Mouse (Mus musculus) lung, adult 2 months (tissue): ENCODE results near the gene Kcnh2. TPM values are rescaled to one million over a fixed set of nuclear protein-coding genes. Genes with fewer than 3 reads are reported as not detected.
A peak's percentile ranks its signal among the peaks of the same experiment; 100 is the strongest.

Source experiments
- DNase-seq: peaks from one replicate; pipeline ENCODE4 v3.0.0; 2022
- H3K4me1 ChIP-seq: fragments of 200-500 bp; 2 replicates; pipeline ENCODE4 v1.6.1; 2011; ENCODE audit warnings: low read length; ENCODE audit not compliant: control insufficient read depth, insufficient read depth
- H3K4me3 ChIP-seq: fragments of 200-500 bp; replicated peaks from 2 replicates; pipeline ENCODE3; 2011; ENCODE audit warnings: low read depth, mild to moderate bottlenecking, control low read depth, low read length; ENCODE audit errors: extremely low read depth
- CTCF ChIP-seq: fragments of 200-500 bp; IDR thresholded peaks from 2 replicates; pipeline ENCODE4 v1.5.1; 2011; ENCODE audit warnings: mild to moderate bottlenecking, low read length, control low read depth; ENCODE audit not compliant: insufficient read depth
- POLR2A ChIP-seq: fragments of 200-500 bp; IDR thresholded peaks from 2 replicates; pipeline ENCODE4 v1.6.1; 2011; ENCODE audit warnings: low read depth, mild to moderate bottlenecking, control low read depth, low read length, borderline replicate concordance; ENCODE audit errors: extremely low read depth
- WGBS: fragments of 180-500 bp; shearing (Covaris S2); methylation state at CpG from one replicate; pipeline ENCODE4 v1.1.7; 2018; 5-methylcytosine and 5-hydroxymethylcytosine counted together
- polyA plus RNA-seq: library from polyadenylated mRNA; depleted of rRNA; stranded (reverse); fragments of >200 nt; gene quantifications from 2 replicates; pipeline ENCODE4 v1.2.3, GENCODE M21; 2012

Kcnh2 gene
- polyA plus RNA-seq, 1 experiment = 29.5 TPM

DNA sequence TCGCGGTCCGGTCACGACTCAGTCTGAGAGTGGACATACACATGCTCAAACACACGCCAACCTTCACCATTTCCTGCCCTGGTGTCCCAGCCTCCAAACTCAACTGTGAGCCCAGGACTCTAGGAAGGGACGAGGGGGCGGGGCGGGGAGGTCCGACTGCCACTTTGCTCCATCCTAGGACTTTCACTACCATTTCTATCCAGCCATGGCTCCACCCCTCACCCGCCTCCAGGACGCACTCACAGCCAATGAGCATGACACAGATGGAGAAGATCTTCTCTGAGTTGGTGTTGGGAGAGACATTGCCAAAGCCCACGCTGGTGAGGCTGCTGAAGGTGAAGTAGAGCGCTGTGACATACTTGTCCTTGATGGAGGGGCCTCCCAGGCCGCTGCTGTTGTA is 26.2 kb downstream of the Kcnh2 start:
- TF ChIP-seq CTCF = no peak
- TF ChIP-seq POLR2A = no peak
- 56% methylated on average over 14 of the region's 14 CpGs for WGBS
- Histone ChIP-seq H3K4me3 (no peak overlapping the region), H3K4me1 (peaks cover 10% of the 10 kb centered on the region)
- no peak for DNase-seq

DNA sequence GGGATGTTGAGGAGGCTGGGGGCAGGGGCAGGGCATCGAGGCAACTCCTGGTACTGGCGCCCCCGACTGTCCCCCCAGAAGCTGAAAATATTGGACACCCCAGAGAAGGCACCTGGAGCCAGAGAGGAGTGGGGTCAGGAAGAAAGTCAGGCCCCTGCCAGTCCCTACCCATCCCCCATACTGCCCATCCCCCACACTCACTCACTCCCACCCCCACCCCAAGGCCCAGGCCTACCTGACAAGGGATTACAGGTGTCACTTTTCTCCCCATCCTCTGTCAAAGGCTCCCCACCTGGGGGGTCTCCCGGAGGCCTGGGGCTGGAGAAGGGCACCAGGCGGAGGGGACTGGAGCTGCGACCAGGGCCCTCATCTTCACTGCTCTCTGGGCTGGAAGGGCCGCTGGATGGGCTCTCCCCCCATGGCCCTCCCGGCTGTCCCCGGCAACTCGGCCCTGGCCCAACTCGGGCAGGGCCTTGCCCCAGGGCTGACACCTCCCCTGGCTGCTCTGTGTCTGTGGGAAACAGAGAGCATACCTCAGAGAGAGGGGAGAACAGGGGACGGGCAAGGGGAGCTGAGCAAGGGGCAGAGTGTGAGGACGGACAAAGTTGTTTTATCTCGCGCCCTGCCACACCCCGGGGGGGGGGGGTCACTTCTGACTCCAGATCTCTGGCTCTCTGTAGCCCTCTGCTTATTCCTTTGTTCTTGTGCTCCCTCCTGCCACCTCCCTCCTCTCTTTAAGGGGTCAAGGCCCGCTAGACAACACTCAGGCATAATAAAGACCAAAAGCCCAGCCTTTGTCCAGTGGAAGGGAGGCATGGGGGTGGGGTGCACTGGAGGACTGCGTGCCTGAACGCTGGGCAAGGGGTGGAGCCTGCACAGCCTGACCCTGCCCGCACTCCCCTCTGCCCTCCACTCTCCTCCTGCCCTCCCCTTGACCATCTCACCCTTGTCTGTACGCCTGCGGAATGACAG is 29.4 kb downstream of the Kcnh2 start:
- H3K4me1 ChIP-seq = no peaks in the 10 kb centered on the region
- TF ChIP-seq POLR2A (no peak), CTCF (no peak)
- no peak overlapping the region for H3K4me3 ChIP-seq
- no peak for DNase-seq
- 33% methylated on average over 22 of the region's 22 CpGs for WGBS

DNA sequence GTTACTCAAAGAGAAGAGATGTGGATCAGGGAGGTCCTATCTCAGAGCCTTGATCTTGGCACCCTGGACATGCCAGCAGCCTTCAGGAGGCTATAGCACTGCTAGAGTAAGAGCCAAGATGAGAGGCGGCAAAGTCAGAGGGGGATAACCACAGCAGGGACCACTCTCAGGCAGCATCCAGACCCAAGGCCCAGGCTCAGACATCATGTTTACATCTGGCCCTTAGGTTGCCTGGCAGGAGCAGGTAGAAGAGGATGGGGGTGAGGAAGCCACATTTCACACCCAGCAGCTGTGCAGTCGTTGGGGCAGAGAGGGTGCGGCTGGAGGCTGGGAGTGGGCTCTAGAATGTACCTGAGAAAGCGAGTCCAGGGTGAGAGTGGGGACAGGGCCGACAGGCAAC is 30.5 kb downstream of the Kcnh2 start:
- no peak overlapping the region for H3K4me3 ChIP-seq
- DNase-seq = no peak
- 61% methylated on average over 5 of the region's 5 CpGs for WGBS
- TF ChIP-seq POLR2A (no peak), CTCF (no peak)
- no peaks in the 10 kb centered on the region for H3K4me1 ChIP-seq

DNA sequence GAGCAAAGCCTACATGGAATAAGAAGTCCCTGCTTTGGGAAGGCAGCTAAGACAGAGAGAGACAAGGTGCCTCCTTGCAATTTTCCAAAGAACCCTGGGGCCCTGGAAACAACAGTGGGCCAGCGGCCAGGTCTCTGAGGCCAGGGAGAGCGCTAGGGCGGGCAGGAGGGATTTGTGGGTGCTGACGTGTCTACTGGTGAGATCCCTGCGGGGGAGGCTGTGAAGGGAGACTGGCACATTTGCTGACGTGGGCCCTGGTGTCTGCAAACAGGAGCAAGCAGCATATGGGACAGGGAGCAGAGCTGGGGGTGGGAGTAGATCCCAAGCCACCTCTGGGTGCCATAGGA is 31.0 kb downstream of the Kcnh2 start:
- WGBS = 31% methylated on average over 6 of the region's 6 CpGs
- Histone ChIP-seq H3K4me1 (no peaks in the 10 kb centered on the region), H3K4me3 (peak overlapping the region; percentile 27)
- peak; percentile 25 for DNase-seq
- TF ChIP-seq POLR2A = no peak
- TF ChIP-seq CTCF = no peak

DNA sequence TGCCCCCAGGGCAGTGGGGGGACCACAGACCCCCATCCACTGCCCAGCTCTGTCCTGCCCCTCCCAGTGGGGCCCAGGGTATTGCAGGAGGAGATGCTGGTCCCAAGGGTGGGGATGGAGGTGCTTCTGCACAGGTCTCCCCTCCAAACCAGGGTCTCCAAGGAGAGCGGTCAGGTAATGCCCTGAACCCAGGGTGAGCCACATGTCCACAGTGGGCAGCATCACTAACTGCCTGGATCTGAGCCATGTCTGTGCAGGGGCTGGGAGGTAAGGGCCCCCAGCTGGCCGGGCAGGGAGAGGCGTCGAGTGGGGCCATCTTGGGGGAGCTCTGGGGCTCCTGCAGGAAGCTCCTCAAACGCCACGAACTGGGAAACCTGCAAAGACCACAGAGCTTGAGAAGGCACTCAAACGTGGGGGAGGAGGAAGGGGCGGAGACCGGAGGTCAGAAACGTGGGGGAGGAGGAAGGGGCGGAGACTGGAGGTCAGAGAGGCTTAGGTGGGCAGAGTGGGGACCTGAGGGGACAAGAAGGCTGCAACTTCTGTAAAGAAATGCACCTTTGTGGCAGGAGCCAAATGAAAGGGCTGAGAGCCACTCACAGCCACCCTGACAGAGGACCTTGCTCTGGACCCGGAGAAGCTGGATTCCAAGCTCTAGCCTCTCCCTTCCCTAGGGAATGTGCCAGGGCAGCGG is 31.5 kb downstream of the Kcnh2 start:
- 18% methylated on average over 13 of the region's 13 CpGs for WGBS
- DNase-seq = no peak
- Histone ChIP-seq H3K4me1 (no peaks in the 10 kb centered on the region), H3K4me3 (peak overlapping the region; percentile 27)
- no peak for TF ChIP-seq POLR2A
- TF ChIP-seq CTCF = no peak

DNA sequence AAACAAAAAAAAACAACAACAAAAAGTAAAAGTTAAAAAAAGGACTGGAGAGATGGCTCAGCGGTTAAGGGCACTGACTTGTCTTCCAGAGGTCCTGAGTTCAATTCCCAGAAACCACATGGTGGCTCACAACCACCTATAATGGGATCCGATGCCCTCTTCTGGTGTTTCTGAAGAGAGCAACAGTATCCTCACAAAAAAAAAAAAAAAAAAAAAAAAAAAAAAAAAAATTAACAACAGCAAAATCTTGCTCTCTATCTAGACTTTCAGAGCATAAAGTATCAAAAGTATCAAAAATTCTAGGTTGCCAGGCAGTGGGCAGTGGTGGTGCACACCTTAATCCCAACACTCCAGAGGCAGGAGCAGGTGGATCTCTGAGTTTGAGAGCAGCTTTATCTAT is 42.2 kb downstream of the Kcnh2 start:
- Histone ChIP-seq H3K4me1 (no peaks in the 10 kb centered on the region), H3K4me3 (no peak overlapping the region)
- no peak for DNase-seq
- TF ChIP-seq CTCF (no peak), POLR2A (no peak)
- WGBS = 90% methylated on average over 2 of the region's 2 CpGs

DNA sequence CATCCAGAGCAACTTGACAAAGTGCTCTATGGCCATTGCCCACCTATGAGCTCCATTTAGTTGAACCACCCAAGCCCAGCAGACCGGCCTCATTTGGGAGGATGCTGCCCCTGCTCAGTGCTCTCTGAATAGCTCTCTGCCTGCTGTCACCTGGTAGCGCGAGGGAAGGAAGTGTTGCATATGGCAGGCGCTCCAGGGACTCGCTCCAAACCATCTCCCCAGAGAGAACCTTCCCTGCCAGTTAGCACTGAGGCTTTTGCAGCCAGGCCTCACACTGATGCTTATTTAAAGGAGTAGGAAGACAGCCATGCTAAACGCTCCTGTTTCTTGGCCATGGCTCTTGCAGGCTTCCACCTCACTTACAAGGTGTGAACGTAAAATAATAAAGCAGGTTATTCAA is 42.8 kb downstream of the Kcnh2 start:
- H3K4me3 ChIP-seq = no peak overlapping the region
- 74% methylated on average over 7 of the region's 7 CpGs for WGBS

DNA sequence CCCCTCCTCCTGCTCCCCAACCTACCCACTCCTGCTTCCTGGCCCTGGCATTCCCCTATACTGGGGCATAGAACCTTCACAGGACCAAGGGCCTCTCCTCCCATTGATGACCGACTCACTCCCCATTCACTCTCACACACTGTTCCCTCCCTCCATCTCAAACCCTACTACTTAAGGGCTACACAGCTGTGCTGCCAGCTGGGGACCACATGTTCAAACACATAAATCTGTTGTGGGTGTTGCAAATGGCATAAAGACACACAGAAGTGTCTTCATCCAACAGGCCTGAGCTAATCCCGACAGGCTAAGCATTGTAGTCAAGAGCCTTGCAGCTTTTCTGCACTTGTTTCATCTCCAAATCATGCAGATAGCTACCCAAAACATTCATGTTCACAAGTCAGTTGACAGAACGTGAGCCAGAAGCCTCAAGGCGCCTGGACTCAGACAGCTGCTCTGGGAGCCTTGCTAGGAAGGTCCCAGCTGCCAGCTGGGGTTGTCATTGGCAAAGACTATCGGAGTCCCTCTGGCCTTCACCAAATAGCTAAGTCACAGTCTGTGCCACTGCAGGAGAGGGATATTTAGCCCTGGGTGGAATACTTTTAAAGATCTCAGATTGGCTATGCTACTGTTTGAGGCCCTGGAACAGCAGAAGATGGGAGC is 44.2 kb downstream of the Kcnh2 start:
- Histone ChIP-seq H3K4me3 (no peak overlapping the region), H3K4me1 (no peaks in the 10 kb centered on the region)
- 55% methylated on average over 5 of the region's 5 CpGs for WGBS
- TF ChIP-seq POLR2A (no peak), CTCF (no peak)
- no peak for DNase-seq

More for the DNA sequence above, 42.8 kb downstream of the Kcnh2 start:
- DNase-seq = no peak
- no peaks in the 10 kb centered on the region for H3K4me1 ChIP-seq
- no peak for TF ChIP-seq CTCF
- TF ChIP-seq POLR2A = no peak

DNA sequence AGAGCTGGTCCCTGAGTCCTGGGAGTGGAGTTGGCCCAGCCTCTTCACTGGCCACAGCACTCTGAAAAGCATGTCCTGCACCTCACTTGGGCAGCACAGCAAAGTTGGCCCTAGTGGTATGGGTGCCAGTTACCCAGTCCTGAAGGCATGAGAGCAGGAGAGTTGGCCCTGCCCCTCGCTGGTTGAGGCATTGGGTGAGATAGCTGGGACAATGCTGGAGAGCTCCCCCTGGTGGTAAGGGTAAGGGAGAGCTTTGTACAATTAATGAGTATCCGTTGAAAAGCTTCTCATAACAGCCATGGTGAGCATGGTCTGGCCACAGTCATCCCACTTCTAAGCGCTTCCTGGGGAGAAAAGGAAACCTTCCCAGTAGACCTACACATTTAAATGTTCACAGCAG is 48.2 kb downstream of the Kcnh2 start:
- no peak overlapping the region for H3K4me3 ChIP-seq
- peak; percentile 14 for DNase-seq
- H3K4me1 ChIP-seq = no peaks in the 10 kb centered on the region
- no peak for TF ChIP-seq POLR2A
- TF ChIP-seq CTCF = peak; percentile 66
- 55% methylated on average over 3 of the region's 3 CpGs for WGBS
